Mouse (Mus musculus): ENCODE data around the gene Ptn.

- TF ChIP-seq POLR2A (IDR thresholded peaks at IDR 0.05; ENCODE audit: borderline replicate concordance, extremely low read depth, insufficient read depth, insufficient read length, poor library complexity, severe bottlenecking), result no peak
- no peak for TF ChIP-seq CTCF (IDR thresholded peaks at IDR 0.05; ENCODE audit: borderline replicate concordance, extremely low read depth, insufficient read depth, insufficient read length)
Measured at GRCm38 (mm10) chr6:36841174-36841573, 31.2 kb upstream of the Ptn start.

Data from brain, embryonic 14.5 days (tissue).